Mouse (Mus musculus) embryonic stem cell, embryonic (primary cell): ENCODE results near the gene Cbx7.

Source experiments
- CTCF ChIA-PET, 4 experiments: fragments of 300-600 bp in 2 of 4; fragments of 350-600 bp in 2 of 4; sonication (Branson Sonifier 250); formaldehyde crosslinking; loops; one replicate each; lab custom pipeline; 2022; ENCODE audit warnings: inconsistent platforms in 2 of 4; lab: Charles Lee
- POLR2A ChIA-PET, 4 experiments: fragments of 300-600 bp in 2 of 4; fragments of 350-600 bp in 2 of 4; sonication (Branson Sonifier 250); formaldehyde crosslinking; loops; one replicate each; lab custom pipeline; 2022; ENCODE audit warnings: antibody characterized with exemption in 4 of 4, inconsistent platforms in 1 of 4; lab: Charles Lee

Cbx7 gene

GRCm38 (mm10) chr15:79972186-79972585, 1.3 kb upstream of the Cbx7 start:
- POLR2A ChIA-PET = interaction anchor here (0.5 to 5.6 kb wide), 57 partner anchors 9 to 1621 kb away, joined by 3 to 185 read pairs (median 7); partner anchors contain the start of genes Apobec3 (in 1 of the 4), Atf4 (in 1 of the 4), Gtpbp1 (in 1 of the 4) and Pdgfb (in 1 of the 4)
- CTCF ChIA-PET = interaction anchor here in 2 of 4 experiments (0.6 to 2.0 kb wide), 4 partner anchors 22 to 219 kb away, joined by 3 to 9 read pairs (median 4); no protein-coding TSS in a partner anchor

- ChIA-PET CTCF (interaction anchor here in 3 of 4 experiments (0.6 to 2.0 kb wide), 13 partner anchors 12 to 290 kb away, joined by 3 to 10 read pairs (median 3); no protein-coding TSS in a partner anchor), POLR2A (interaction anchor here (0.6 to 5.6 kb wide), 139 partner anchors 8 to 1131 kb away, joined by 3 to 185 read pairs (median 5); partner anchors contain the start of genes Pdgfb (in 3 of the 4), Apobec3 (in 2 of the 4), Atf4 (in 2 of the 4) and Gtpbp1 (in 2 of the 4))
These were observed 428 bp downstream of the Cbx7 start for GRCm38 (mm10) chr15:79970491-79970890.

- ChIA-PET POLR2A (interaction anchor here (0.5 to 15.0 kb wide), 36 partner anchors 9 to 648 kb away, joined by 3 to 236 read pairs (median 5); no protein-coding TSS in a partner anchor), CTCF (interaction anchor here in 1 of 4 experiments (0.6 to 1.1 kb wide), 3 partner anchors 16 to 35 kb away, joined by 3 to 6 read pairs (median 3); no protein-coding TSS in a partner anchor)
These were observed 3.6 kb downstream of the Cbx7 start for GRCm38 (mm10) chr15:79967346-79967745.

DNA sequence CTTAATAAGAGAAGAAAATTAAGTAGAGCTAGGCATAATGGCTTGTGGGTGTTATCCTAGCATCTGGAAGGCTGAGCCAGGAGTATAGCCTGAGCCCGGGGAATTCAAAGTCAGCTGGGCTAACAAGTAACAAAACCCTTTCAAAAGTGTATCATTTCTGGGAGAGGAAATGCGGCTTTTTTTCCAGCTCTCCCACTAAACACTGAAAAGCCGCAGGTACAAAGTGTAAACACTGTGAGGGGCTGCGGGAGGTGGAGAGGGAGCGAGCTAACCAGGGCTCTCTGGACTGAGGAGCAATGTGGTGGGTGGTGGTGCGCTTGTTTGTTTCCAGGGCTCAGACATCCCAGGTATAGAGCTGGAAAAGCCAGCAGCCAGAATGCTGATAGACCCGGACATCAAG, 6.5 kb downstream of the Cbx7 start:
- POLR2A ChIA-PET = interaction anchor here (0.5 to 15.0 kb wide), 29 partner anchors 8 to 269 kb away, joined by 3 to 236 read pairs (median 3); partner anchors contain the start of genes Cbx7 (in 1 of the 4), Mief1 (in 1 of the 4) and Pdgfb (in 1 of the 4)
- CTCF ChIA-PET = interaction anchor here in 2 of 4 experiments (0.5 to 1.3 kb wide), 4 partner anchors 18 to 93 kb away, joined by 3 to 4 read pairs (median 4); no protein-coding TSS in a partner anchor

GRCm38 (mm10) chr15:79962661-79963060, 8.3 kb downstream of the Cbx7 start:
- ChIA-PET POLR2A (interaction anchor here in 3 of 4 experiments (0.7 to 15.0 kb wide), 17 partner anchors 7 to 293 kb away, joined by 3 to 236 read pairs (median 4); partner anchors contain the start of gene Cbx7 (in 2 of the 3)), CTCF (no interaction called here)

- ChIA-PET CTCF (interaction anchor here in 2 of 4 experiments (1.1 to 1.2 kb wide), 2 partner anchors 10 to 49 kb away, joined by 5 to 10 read pairs; no protein-coding TSS in a partner anchor), POLR2A (interaction anchor here in 3 of 4 experiments (0.7 to 15.0 kb wide), 15 partner anchors 10 to 293 kb away, joined by 3 to 236 read pairs (median 4); partner anchors contain the start of genes Cbx7 (in 2 of the 3) and Atf4 (in 1 of the 3))
These were observed 9.5 kb downstream of the Cbx7 start for GRCm38 (mm10) chr15:79961366-79961921.

- ChIA-PET CTCF (interaction anchor here in 2 of 4 experiments (1.4 to 2.0 kb wide), 3 partner anchors 11 to 12 kb away, joined by 6 to 7 read pairs (median 6); no protein-coding TSS in a partner anchor), POLR2A (interaction anchor here (0.6 to 15.0 kb wide), 31 partner anchors 8 to 1074 kb away, joined by 3 to 236 read pairs (median 4); partner anchors contain the start of genes Cbx7 (in 4 of the 4), Atf4 (in 1 of the 4) and Pdgfb (in 1 of the 4))
These were observed 12.5 kb downstream of the Cbx7 start for GRCm38 (mm10) chr15:79958418-79958817.

GRCm38 (mm10) chr15:79956559-79956958, 14.4 kb downstream of the Cbx7 start:
- ChIA-PET CTCF (interaction anchor here in 1 of 4 experiments (0.5 kb wide), 1 partner anchor 126 kb away, joined by 3 read pairs; no protein-coding TSS in a partner anchor), POLR2A (interaction anchor here in 3 of 4 experiments (1.6 to 15.0 kb wide), 11 partner anchors 8 to 125 kb away, joined by 3 to 236 read pairs (median 30); partner anchors contain the start of gene Cbx7 (in 3 of the 3))

GRCm38 (mm10) chr15:79953470-79953869, 17.4 kb downstream of the Cbx7 start:
- CTCF ChIA-PET = interaction anchor here in 2 of 4 experiments (0.6 to 1.0 kb wide), 2 partner anchors 12 to 15 kb away, joined by 4 read pairs; no protein-coding TSS in a partner anchor
- POLR2A ChIA-PET = interaction anchor here in 3 of 4 experiments (0.6 to 14.1 kb wide), 27 partner anchors 8 to 180 kb away, joined by 3 to 236 read pairs (median 5); partner anchors contain the start of genes Cbx7 (in 3 of the 3), Pdgfb (in 1 of the 3) and Syngr1 (in 1 of the 3)

GRCm38 (mm10) chr15:79952504-79953231, 18.3 kb downstream of the Cbx7 start:
- ChIA-PET POLR2A (interaction anchor here in 3 of 4 experiments (0.7 to 14.1 kb wide), 41 partner anchors 8 to 308 kb away, joined by 3 to 236 read pairs (median 6); partner anchors contain the start of genes Cbx7 (in 3 of the 3), Atf4 (in 1 of the 3), Pdgfb (in 1 of the 3) and Syngr1 (in 1 of the 3)), CTCF (interaction anchor here in 1 of 4 experiments (0.7 to 1.0 kb wide), 2 partner anchors 12 to 18 kb away, joined by 3 to 4 read pairs; no protein-coding TSS in a partner anchor)

GRCm38 (mm10) chr15:79951730-79952503, 19.0 kb downstream of the Cbx7 start:
- POLR2A ChIA-PET = interaction anchor here in 3 of 4 experiments (0.7 to 14.1 kb wide), 62 partner anchors 8 to 308 kb away, joined by 3 to 236 read pairs (median 6); partner anchors contain the start of genes Cbx7 (in 3 of the 3), Atf4 (in 1 of the 3), Mief1 (in 1 of the 3) and Pdgfb (in 1 of the 3)
- CTCF ChIA-PET = interaction anchor here (0.6 to 3.0 kb wide), 10 partner anchors 10 to 203 kb away, joined by 3 to 16 read pairs (median 5); no protein-coding TSS in a partner anchor

- ChIA-PET POLR2A (interaction anchor here (0.5 to 14.1 kb wide), 76 partner anchors 8 to 1634 kb away, joined by 3 to 236 read pairs (median 6); partner anchors contain the start of genes Cbx7 (in 4 of the 4), Atf4 (in 2 of the 4), Ep300 (in 1 of the 4) and Mief1 (in 1 of the 4)), CTCF (interaction anchor here (0.6 to 3.0 kb wide), 15 partner anchors 10 to 176 kb away, joined by 3 to 16 read pairs (median 5); partner anchors contain the start of gene Cbx7 (in 1 of the 4))
These were observed 19.7 kb downstream of the Cbx7 start for GRCm38 (mm10) chr15:79951226-79951625.

- ChIA-PET POLR2A (interaction anchor here (0.5 to 14.1 kb wide), 87 partner anchors 7 to 1064 kb away, joined by 3 to 236 read pairs (median 4); partner anchors contain the start of genes Cbx7 (in 4 of the 4), Atf4 (in 2 of the 4), Rps19bp1 (in 2 of the 4) and Gtpbp1 (in 1 of the 4)), CTCF (interaction anchor here (0.5 to 3.0 kb wide), 19 partner anchors 9 to 357 kb away, joined by 3 to 16 read pairs (median 5); partner anchors contain the start of gene Cbx7 (in 1 of the 4))
These were observed 20.5 kb downstream of the Cbx7 start for GRCm38 (mm10) chr15:79950250-79951025.

DNA sequence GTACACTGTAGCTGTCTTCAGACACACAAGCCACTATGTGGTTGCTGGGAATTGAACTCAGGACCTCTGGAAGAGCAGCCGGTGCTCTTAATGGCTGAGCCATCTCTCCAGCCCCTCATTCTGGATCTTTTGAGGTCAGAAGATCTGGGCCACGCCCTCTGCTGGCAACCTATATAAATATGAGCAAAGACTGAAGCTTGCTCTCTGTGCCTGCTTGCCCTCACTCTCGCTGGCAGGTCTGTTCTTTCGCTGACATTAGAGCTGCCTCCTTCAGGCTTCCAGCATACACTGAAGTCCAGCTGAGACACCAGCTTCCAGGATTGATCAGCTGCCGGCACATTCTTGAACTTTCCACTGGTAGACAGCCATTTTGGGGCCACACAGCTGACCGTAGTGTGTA, 23.2 kb downstream of the Cbx7 start:
- CTCF ChIA-PET = interaction anchor here in 3 of 4 experiments (0.6 to 2.9 kb wide), 12 partner anchors 8 to 456 kb away, joined by 3 to 50 read pairs (median 4); partner anchors contain the start of gene Fam227a (in 1 of the 3)
- POLR2A ChIA-PET = interaction anchor here in 3 of 4 experiments (0.5 to 14.1 kb wide), 30 partner anchors 11 to 307 kb away, joined by 3 to 236 read pairs (median 4); partner anchors contain the start of genes Cbx7 (in 3 of the 3), Atf4 (in 1 of the 3) and Pdgfb (in 1 of the 3)
